Mouse (Mus musculus): ENCODE measurements at regions not wholly inside any gene's neighbourhood (a gene's known extent, or its start where the extent isn't known, plus 50 kb on each side); places are given as distances from the start of the nearest gene placed in this dataset.

DNA sequence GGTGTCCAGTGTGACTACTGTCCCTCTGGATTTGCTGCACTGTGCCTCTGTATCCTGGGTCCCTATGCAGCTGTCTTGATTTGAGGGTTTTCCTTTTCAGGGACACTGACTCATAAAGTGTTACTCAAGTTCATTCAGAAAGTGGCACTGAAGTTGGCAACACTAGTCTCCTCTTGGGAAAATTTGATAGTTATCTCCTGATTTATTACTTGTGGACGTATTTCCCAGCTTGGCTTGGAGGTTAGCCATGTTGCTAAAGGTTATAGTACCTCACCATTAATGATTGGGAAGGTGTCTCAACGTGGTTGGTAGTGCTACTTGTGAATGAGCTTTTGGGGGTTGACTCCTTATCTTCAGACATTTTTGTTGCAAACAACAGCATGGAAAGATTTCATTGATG is 130.1 kb upstream of the Ttc29 start:
- no peak for TF ChIP-seq POLR2A (IDR thresholded peaks at IDR 0.05; ENCODE audit: extremely low read depth, insufficient read depth, low read length)
- TF ChIP-seq CTCF (IDR thresholded peaks at IDR 0.05; ENCODE audit: low read depth, low read length), result no peak
